Mouse (Mus musculus) megakaryocyte, embryonic 14.5 days (primary cell): ENCODE results near the gene Nhp2.

Experiments
- FLI1 ChIP-seq: IDR thresholded peaks from 2 replicates; pipeline ENCODE4 v1.6.1; 2012; ENCODE audit warnings: low read length, inconsistent platforms, mixed read lengths
- GATA1 ChIP-seq: IDR thresholded peaks from 3 replicates; pipeline ENCODE4 v1.6.1; 2012; ENCODE audit warnings: mixed read lengths, low read length, inconsistent platforms, borderline replicate concordance

DNA sequence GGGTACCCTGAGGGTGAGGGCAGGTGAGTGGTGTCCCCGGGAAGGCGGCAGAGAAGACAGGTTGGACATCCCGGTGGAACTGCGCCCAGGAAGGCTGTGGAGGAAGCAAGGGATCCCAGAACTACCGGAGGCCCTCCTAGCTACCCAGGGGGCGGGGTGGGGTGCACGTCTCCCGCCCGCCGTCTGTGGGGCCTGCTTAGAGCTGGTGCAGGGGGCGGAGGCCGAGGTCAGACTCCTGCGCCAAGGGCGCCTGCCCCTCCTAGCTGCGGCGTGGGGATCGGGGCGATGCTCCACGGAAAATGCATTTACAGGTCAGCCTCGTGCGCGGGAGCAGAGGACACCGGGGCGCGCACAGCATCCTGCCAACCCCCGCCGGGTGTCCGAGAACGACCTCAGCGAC, 30.7 kb downstream of the Nhp2 start:
- TF ChIP-seq GATA1 (no peak), FLI1 (no peak)
